Comparison of ENCODE assay signal across 26 mouse cellular contexts in genomic region chr11:6982076-6982475, GRCm38 (mm10).
"Had no signal": no experiment of that assay in that cellular context is flagged by ENCODE, and none has a peak within 500 bp of the region (broad histone marks: within the 10 kb centered on the region; RNA-seq: fewer than 3 reads in every experiment).

No protein-coding gene starts in this region.

- H3K36me3 ChIP-seq: heart, embryonic 12.5 days; hindbrain, embryonic 10.5 days; hindbrain, embryonic 12.5 days; intestine, embryonic 15.5 days; limb, embryonic 13.5 days; limb, embryonic 15.5 days; liver, embryonic 13.5 days; liver, embryonic 15.5 days had no signal

- H3K4me1 ChIP-seq: heart, embryonic 12.5 days; hindbrain, embryonic 10.5 days; hindbrain, embryonic 12.5 days; intestine, embryonic 15.5 days; limb, embryonic 13.5 days; limb, embryonic 15.5 days; liver, embryonic 13.5 days; liver, embryonic 15.5 days had no signal

- H3K27ac ChIP-seq: gastrocnemius, adult 2 months; heart, adult 2 months; hindbrain, embryonic 10.5 days; hindbrain, embryonic 12.5 days; hindbrain, embryonic 14.5 days; intestine, embryonic 15.5 days; layer of hippocampus, adult 2 months; left cerebral cortex, adult 2 months; limb, embryonic 13.5 days; limb, embryonic 15.5 days; liver, embryonic 13.5 days; liver, embryonic 15.5 days had no signal

- H3K9ac ChIP-seq: heart, embryonic 12.5 days; hindbrain, embryonic 12.5 days; hindbrain, embryonic 14.5 days; intestine, embryonic 15.5 days; limb, embryonic 13.5 days; limb, embryonic 15.5 days; liver, embryonic 13.5 days; liver, embryonic 15.5 days had no signal

- H3K4me3 ChIP-seq: gastrocnemius, adult 2 months; heart, adult 2 months; heart, embryonic 12.5 days; hindbrain, embryonic 10.5 days; hindbrain, embryonic 12.5 days; intestine, embryonic 15.5 days; layer of hippocampus, adult 2 months; left cerebral cortex, adult 2 months; limb, embryonic 13.5 days; limb, embryonic 15.5 days; liver, embryonic 13.5 days; liver, embryonic 15.5 days had no signal

- H3K4me2 ChIP-seq: heart, embryonic 12.5 days; hindbrain, embryonic 12.5 days; hindbrain, embryonic 14.5 days; intestine, embryonic 15.5 days; limb, embryonic 13.5 days; limb, embryonic 15.5 days; liver, embryonic 11.5 days; liver, embryonic 13.5 days; liver, embryonic 15.5 days had no signal

- ATAC-seq: hindbrain, embryonic 16.5 days; inflammation-experienced regulatory T-cells, adult 6 months; intestine, embryonic 15.5 days; intestine, postnatal 0 days had no signal

- DNase-seq: gastrocnemius, adult 2 months; gastrocnemius, postnatal 10 days; gastrocnemius, postnatal 25 days; heart, adult 2 months; heart, postnatal 14 days; heart, postnatal 4 days; kidney, adult 18-20 months; kidney, adult 8-10 months; kidney, postnatal 10 days; kidney, postnatal 25 days; kidney, postnatal 4 days; liver, embryonic 13.5 days had no signal

- H3K27me3 ChIP-seq: heart, embryonic 12.5 days; hindbrain, embryonic 12.5 days; intestine, embryonic 15.5 days; limb, embryonic 13.5 days; limb, embryonic 15.5 days; liver, embryonic 13.5 days; liver, embryonic 15.5 days had no signal

- H3K9me3 ChIP-seq: heart, embryonic 12.5 days; hindbrain, embryonic 10.5 days; hindbrain, embryonic 12.5 days; intestine, embryonic 15.5 days; limb, embryonic 13.5 days; limb, embryonic 15.5 days; liver, embryonic 13.5 days; liver, embryonic 15.5 days had no signal
